Mouse (Mus musculus): ENCODE measurements around the gene Ranbp3l.

Gene Ranbp3l

DNA sequence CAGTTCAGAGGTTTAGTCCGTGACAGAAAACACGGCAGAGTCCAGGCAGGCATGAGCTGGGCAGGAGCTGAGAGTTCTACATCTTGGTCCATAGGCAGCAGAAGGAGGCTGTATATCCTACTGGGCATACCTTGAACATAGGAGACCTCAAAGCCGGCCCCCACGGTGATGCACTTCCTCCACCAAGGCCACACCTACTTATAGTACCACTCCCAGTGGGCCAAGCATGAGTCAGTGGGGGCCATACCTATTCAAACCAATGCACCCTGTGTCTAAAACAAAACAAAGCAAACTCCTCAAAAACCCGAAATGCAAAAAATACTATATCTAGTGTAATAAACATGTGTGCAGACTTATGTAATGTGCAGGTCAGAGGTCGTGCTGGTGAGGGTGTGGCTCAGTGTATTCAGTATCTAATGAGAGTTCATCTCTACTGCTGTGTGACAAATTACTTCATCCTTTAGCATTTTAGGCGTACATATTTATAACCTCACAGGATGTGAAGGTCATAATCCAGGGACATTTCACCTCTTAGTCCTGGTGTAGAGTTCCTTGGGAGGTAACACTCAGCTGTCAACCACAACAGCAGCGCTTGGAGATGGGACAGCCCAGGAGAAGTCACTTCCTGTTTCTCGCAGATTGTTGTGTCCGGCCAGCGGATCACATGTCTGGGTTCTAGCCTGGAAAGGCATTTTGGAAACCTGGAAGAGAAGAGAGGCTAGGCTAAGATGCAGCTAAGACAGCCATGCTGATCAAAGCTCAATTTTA lies 126.0 kb downstream of the Ranbp3l start:
- peak; percentile 13 for DNase-seq (ENCODE audit: low spot score)

- peak; percentile 42 for DNase-seq (ENCODE audit: low spot score)
Measured at GRCm38 (mm10) chr15:9094366-9094750, 126.6 kb downstream of the Ranbp3l start.

- no peak for DNase-seq (ENCODE audit: low spot score)
Measured at GRCm38 (mm10) chr15:9096865-9097264, 129.1 kb downstream of the Ranbp3l start.

- DNase-seq (ENCODE audit: low spot score) = no peak
Measured at GRCm38 (mm10) chr15:9100446-9101077, 132.8 kb downstream of the Ranbp3l start.

DNA sequence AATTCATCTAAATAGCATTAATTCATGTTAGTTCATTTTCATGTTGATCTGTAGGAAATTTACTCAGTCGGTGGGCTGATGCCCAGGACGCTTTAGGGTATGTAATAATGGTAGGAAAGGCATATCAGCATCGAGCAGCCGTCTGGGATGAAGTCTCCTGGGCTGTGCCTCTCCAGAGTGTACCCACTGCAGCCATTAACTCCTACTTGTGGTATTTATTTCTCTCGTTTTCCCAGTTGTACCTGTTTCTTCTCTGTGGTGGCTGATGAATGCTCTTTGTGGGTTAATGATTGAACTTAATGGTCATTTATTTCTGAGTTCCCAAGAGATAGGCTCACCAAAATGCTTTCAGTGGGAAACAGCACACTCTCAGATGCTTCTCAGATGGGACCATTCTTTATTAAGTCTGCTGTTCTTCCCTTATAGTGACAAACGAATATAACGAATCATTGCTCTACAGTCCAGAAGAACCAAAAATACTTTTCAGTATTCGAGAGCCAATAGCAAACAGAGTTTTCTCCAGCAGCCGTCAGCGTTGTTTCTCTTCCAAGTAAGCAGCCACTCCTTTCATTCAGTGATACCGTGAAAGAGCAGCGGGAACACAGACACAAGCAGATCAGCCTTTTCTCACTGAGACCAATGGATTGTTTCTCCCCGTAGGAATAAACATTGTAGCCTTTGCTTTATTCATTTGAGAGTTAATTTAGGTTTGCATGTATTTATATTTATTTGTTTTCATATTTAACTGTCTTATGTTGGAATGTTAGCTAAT lies 138.7 kb downstream of the Ranbp3l start:
- DNase-seq (ENCODE audit: low spot score) = no peak

GRCm38 (mm10) chr15:9110526-9111347 lies 143.0 kb downstream of the Ranbp3l start:
- DNase-seq (ENCODE audit: low spot score) = no peak

GRCm38 (mm10) chr15:9111648-9112047 lies 143.9 kb downstream of the Ranbp3l start:
- no peak for DNase-seq (ENCODE audit: low spot score)

DNA sequence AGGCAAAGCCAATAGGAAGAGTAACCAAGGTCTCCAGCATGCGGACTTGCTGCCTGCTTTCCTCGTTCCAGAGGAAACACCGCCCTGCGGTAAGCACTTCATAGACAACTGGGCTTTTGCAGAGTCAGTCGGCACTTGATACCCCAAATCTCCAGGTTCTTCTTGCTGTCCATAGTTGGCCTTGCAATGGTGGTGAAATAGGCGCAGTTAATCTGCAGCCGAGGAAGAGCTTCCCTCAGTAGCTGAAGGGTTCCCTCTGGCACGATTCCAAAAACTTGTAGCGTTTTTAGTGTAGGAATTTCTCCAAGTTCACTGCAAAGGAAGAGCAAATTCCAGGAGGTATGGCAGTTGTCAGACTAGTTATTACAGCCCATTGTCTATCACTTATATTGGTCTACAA lies 145.8 kb downstream of the Ranbp3l start:
- no peak for DNase-seq (ENCODE audit: low spot score)

DNA sequence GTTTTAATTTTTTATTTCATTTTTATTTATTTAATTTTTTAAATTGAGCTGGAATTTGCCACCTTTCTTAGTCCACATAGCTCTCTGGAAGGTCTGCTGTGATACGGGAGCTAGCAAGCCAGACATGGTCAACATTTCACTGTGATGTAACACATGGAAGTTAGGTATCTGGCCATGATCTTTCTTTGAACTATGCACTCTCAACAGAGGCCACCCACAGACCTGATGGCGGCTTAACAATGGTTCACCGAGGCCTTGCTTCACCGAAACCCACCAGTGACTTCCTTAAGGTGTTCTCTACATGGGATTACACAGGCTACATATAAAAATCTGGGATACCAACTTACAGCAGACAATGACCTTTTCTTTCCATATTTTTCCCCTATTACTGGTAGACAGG lies 146.4 kb downstream of the Ranbp3l start:
- no peak for DNase-seq (ENCODE audit: low spot score)

DNA sequence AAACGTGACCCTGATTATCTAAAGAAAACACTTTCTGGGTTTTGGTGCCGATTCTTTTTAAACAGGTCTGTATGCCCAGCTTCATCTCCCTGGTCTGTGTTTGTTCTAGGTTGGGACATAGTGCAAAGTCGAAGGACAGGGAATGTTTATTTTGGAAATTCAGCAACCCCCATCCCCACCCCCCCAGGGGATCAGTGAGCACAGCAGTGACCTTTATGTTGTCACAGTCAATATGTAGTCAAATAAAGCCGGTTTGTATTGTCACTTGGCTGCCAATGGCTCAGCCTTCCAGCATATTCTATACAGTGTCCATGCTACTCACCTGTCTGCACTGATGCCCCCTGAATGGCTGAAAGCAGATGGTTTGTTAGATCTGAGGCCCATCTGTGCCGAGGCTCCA lies 146.8 kb downstream of the Ranbp3l start:
- DNase-seq (ENCODE audit: low spot score) = no peak

Measured in c-Kit-positive CD71-positive TER-119-positive erythroid progenitor cells, embryonic 14.5 days (primary cell).